Mouse (Mus musculus) liver, embryonic 14.5 days (tissue): Measurements from ENCODE around the gene Adamtsl5. TPM values are rescaled to one million over a fixed set of nuclear protein-coding genes. Genes with fewer than 3 reads are reported as not detected.

ENCODE experiments used
- ATAC-seq: fragments of 200-750 bp; cut with Nextera tagmentation; 2 replicates; pipeline ENCODE4 v1.8.0; 2017; ENCODE audit warnings: moderate number of reproducible peaks, mild to moderate bottlenecking, moderate library complexity; ENCODE audit not compliant: insufficient read depth
- DNase-seq, 3 experiments: peaks; one replicate each; pipeline ENCODE4 v3.0.0-alpha.2; 2012 to 2013; ENCODE audit warnings: low read depth in 3 of 3, low spot score in 3 of 3
- H3K27ac ChIP-seq: fragments of 300-500 bp; sonication (generic); 2 replicates; pipeline ENCODE4 v1.5.1; 2014; ENCODE audit warnings: moderate library complexity, mild to moderate bottlenecking, control low read depth, inconsistent platforms
- H3K27me3 ChIP-seq: fragments of 300-500 bp; sonication (generic); 2 replicates; pipeline ENCODE4 v1.6.1; 2014; ENCODE audit warnings: mild to moderate bottlenecking, low read length, moderate library complexity; ENCODE audit not compliant: control insufficient read depth, insufficient read depth
- H3K36me3 ChIP-seq: fragments of 300-500 bp; sonication (generic); replicated peaks from 2 replicates; pipeline ENCODE4 v1.6.1; 2014; ENCODE audit warnings: low read depth; ENCODE audit not compliant: control insufficient read depth, insufficient read depth
- H3K4me1 ChIP-seq, 2 experiments: fragments of 200-500 bp in 1 of 2; fragments of 300-500 bp in 1 of 2; sonication (generic) in 1 of 2; replicated peaks; 2 replicates each; pipeline ENCODE4 v1.6.1; 2012 to 2014; ENCODE audit warnings: antibody characterized with exemption in 1 of 2, inconsistent platforms in 1 of 2, low read length in 1 of 2; ENCODE audit not compliant: control insufficient read depth in 2 of 2, insufficient read depth in 2 of 2
- H3K4me2 ChIP-seq: fragments of 300-500 bp; sonication (generic); 2 replicates; pipeline ENCODE4 v1.6.1; 2014; ENCODE audit warnings: low read depth, mild to moderate bottlenecking, control low read depth, moderate library complexity
- H3K4me3 ChIP-seq, 2 experiments: fragments of 200-500 bp in 1 of 2; fragments of 300-500 bp in 1 of 2; sonication (generic) in 1 of 2; 2 replicates each; pipeline ENCODE4 v1.5.1; 2012 to 2014; ENCODE audit warnings: low read depth in 2 of 2, low read length in 2 of 2, mild to moderate bottlenecking in 2 of 2, control low read depth in 1 of 2, inconsistent platforms in 1 of 2, moderate library complexity in 1 of 2; ENCODE audit not compliant: insufficient read depth in 1 of 2
- H3K9ac ChIP-seq: fragments of 300-500 bp; sonication (generic); replicated peaks from 2 replicates; pipeline ENCODE4 v1.6.1; 2014; ENCODE audit warnings: mild to moderate bottlenecking, control low read depth, moderate library complexity
- H3K9me3 ChIP-seq: fragments of 300-500 bp; sonication (generic); 2 replicates; pipeline ENCODE4 v1.6.1; 2016; ENCODE audit warnings: low read length, mixed read lengths; ENCODE audit not compliant: control insufficient read depth
- CTCF ChIP-seq: IDR thresholded peaks from 2 replicates; pipeline ENCODE4 v1.5.1; 2016; ENCODE audit warnings: antibody characterized with exemption, low read depth, control low read depth
- EP300 ChIP-seq: IDR thresholded peaks from 2 replicates; pipeline ENCODE4 v1.6.1; 2016; ENCODE audit warnings: antibody characterized with exemption, low read depth
- WGBS: fragments of 180-500 bp; shearing (Covaris S2); extraction: QIAGEN DNeasy Blood & Tissue Kit; methylation state at CpG from one replicate; pipeline ENCODE4 v1.1.7; 2014; ENCODE audit not compliant: insufficient replicate concordance; 5-methylcytosine and 5-hydroxymethylcytosine counted together
- polyA plus RNA-seq, 2 experiments: library from polyadenylated mRNA; depleted of rRNA in 1 of 2; stranded (reverse) in 1 of 2; unstranded in 1 of 2; fragments of >200 nt; fragmentation: Nextera tagmentation in 1 of 2; extraction: Ambion mirVana in 1 of 2; gene quantifications; 2 replicates each; pipeline versions ENCODE4 v1.2.1 to v1.2.3; 2012 to 2014

The Adamtsl5 gene
- polyA plus RNA-seq, 2 experiments = 1.3 to 1.9 TPM

DNA sequence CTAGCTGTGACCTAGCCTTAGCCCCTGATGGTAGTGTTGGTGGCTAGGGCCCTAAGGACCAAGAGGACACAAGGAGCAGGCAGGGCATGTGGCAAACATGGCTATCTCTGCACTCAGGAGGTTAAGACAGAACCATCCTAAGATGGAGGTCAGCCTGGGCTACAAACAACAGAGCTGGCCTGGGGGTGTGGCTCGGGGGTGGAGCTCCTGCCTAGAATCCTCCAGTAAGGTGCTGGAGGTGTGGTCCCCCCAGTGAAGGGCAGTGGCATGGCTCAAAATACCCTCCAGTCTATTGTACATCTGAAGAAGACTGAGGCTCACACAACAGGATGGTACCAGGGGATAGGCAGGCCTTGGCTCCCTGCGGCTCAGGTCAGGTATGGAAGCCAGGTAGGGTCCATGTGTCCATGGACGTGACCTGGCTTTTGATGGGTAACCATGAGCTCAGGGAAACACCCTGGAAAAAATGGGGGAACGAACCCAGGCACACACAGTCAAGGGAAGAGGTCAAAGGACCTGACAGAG lies 36.0 kb upstream of the Adamtsl5 start:
- H3K36me3 ChIP-seq = peaks cover 8% of the 10 kb centered on the region
- H3K9me3 ChIP-seq = no peaks in the 10 kb centered on the region
- no peak for DNase-seq
- peak; percentile 36 for ATAC-seq
- no peak for TF ChIP-seq EP300
- TF ChIP-seq CTCF = no peak
- no peaks in the 10 kb centered on the region; the same call in 1 of the 2 replicates for H3K27me3 ChIP-seq
- whole genome bisulfite sequencing = 64% methylated on average over 4 of the region's 4 CpGs
- peak overlapping the region in 1 of 2 experiments; percentile 4; a peak in 1 of 4 replicates for H3K4me3 ChIP-seq
- H3K9ac ChIP-seq = no peak overlapping the region
- H3K4me1 ChIP-seq = peaks cover 34 to 35% of the 10 kb centered on the region in 2 experiments
- H3K4me2 ChIP-seq = peak overlapping the region; percentile 98
- no peak overlapping the region; the same call in none of the 2 replicates for H3K27ac ChIP-seq

DNA sequence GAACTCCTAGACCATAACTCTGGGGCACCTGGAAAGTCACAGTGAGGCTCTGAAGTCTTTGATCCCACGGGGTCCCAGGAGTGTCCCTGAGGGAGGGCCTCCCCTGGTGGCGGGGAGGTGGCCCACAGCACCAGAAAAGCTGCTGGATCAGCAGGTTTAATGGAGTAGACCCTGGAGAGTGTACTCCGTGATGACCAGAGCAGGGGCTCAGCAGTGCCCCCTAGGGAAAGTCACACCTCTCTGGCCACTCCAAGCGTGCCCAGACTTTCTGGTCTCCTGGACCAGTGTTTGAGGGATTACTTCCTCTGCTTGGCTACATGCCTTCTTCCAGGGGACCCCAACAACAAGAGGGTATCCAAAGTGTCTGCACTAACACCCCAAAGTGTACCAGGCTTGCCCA lies 35.2 kb upstream of the Adamtsl5 start:
- Histone ChIP-seq H3K27ac (no peak overlapping the region), H3K27me3 (no peaks in the 10 kb centered on the region; the same call in 1 of the 2 replicates), H3K36me3 (peaks cover 8% of the 10 kb centered on the region), H3K4me3 (no peak overlapping the region), H3K4me1 (peaks cover 30 to 32% of the 10 kb centered on the region in 2 experiments), H3K9ac (no peak overlapping the region), H3K4me2 (no peak overlapping the region), H3K9me3 (no peaks in the 10 kb centered on the region)
- TF ChIP-seq CTCF (peak; percentile 41; the same call in 1 of the 2 replicates), EP300 (no peak)
- WGBS = 75% methylated on average over 4 of the region's 4 CpGs
- DNase-seq (no peak), ATAC-seq (no peak)

GRCm38 (mm10) chr10:80382641-80383365 lies 34.6 kb upstream of the Adamtsl5 start:
- H3K27me3 ChIP-seq = no peaks in the 10 kb centered on the region; the same call in 1 of the 2 replicates
- peaks cover 25 to 28% of the 10 kb centered on the region in 2 experiments for H3K4me1 ChIP-seq
- H3K9ac ChIP-seq = no peak overlapping the region
- TF ChIP-seq EP300 (no peak), CTCF (no peak)
- no peaks in the 10 kb centered on the region for H3K9me3 ChIP-seq
- H3K4me3 ChIP-seq = no peak overlapping the region
- DNase-seq (no peak), ATAC-seq (no peak)
- peaks cover 8% of the 10 kb centered on the region for H3K36me3 ChIP-seq
- H3K27ac ChIP-seq = no peak overlapping the region
- no peak overlapping the region for H3K4me2 ChIP-seq
- WGBS = 88% methylated on average over 7 of the region's 7 CpGs

DNA sequence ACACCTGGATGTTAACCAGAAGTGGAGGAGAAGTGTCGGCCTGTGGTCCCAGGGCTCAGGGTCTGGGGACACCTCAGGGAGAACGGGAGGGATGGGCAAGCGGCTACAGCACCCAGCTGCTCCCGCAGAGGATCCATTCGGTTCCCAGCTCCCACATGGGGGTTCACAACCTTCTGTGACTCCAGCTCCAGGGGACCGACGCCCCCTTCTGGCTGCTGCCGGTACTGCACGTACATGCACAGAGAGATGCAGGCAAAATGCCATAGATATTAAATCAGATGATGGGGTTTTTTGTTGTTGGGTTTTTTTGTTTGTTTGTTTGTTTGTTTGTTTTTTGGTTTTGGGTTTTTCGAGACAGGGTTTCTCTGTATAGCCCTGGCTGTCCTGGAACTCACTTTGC lies 29.5 kb upstream of the Adamtsl5 start:
- H3K9me3 ChIP-seq = no peaks in the 10 kb centered on the region
- no peak overlapping the region for H3K9ac ChIP-seq
- no peaks in the 10 kb centered on the region for H3K27me3 ChIP-seq
- H3K4me2 ChIP-seq = no peak overlapping the region
- H3K36me3 ChIP-seq = peaks cover 8% of the 10 kb centered on the region
- DNase-seq (no peak), ATAC-seq (no peak)
- H3K27ac ChIP-seq = no peak overlapping the region
- no peaks in the 10 kb centered on the region for H3K4me1 ChIP-seq
- no peak overlapping the region for H3K4me3 ChIP-seq
- WGBS = 42% methylated on average over 10 of the region's 10 CpGs
- TF ChIP-seq CTCF (peak; percentile 87), EP300 (no peak)

DNA sequence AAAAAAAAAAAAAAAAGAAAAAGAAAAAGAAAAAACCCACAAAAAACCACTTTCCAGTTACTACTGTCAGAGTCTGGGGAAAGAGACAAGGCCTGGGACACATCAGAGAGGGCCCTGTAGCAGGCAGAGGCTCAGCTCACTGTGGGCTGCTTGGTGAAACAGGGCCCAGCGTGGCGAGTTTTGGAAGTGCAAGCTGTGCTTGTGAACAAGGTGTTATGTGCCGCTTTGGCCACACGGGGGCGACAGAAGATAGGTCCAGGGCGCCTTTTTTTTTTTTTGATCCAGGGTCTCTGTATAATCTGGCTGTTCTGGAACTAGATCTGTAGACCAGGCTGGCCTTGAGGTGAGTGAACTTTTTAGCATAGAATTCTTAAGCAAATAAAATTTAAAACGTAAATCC lies 27.9 kb upstream of the Adamtsl5 start:
- TF ChIP-seq CTCF (peak; percentile 98), EP300 (no peak)
- Histone ChIP-seq H3K4me2 (no peak overlapping the region), H3K9ac (no peak overlapping the region), H3K4me3 (no peak overlapping the region), H3K9me3 (no peaks in the 10 kb centered on the region), H3K27ac (no peak overlapping the region), H3K27me3 (no peaks in the 10 kb centered on the region; the same call in 1 of the 2 replicates), H3K36me3 (no peaks in the 10 kb centered on the region; the same call in 1 of the 2 replicates), H3K4me1 (0 out of 4 replicates have a peak, but pooled peaks cover 0 to 2% of the 10 kb centered on the region in 2 experiments)
- DNase-seq (peak; percentile 76 to 80 (median 79)), ATAC-seq (peak; percentile 39)
- WGBS = under 1% methylated on average over 7 of the region's 7 CpGs
